Mouse (Mus musculus) midbrain, postnatal 0 days (tissue): ENCODE results near the gene Gpr174. TPM values are rescaled to one million over a fixed set of nuclear protein-coding genes. Genes with fewer than 3 reads are reported as not detected.

Source experiments
- ATAC-seq: fragments of 200-750 bp; cut with Nextera tagmentation; 2 replicates; pipeline ENCODE4 v1.8.0; 2017; ENCODE audit warnings: moderate number of reproducible peaks, mild to moderate bottlenecking, moderate TSS enrichment, moderate library complexity; ENCODE audit not compliant: low FRiP score
- DNase-seq: peaks from one replicate; pipeline ENCODE4 v3.0.0-alpha.2; 2015; ENCODE audit warnings: low spot score
- H3K27ac ChIP-seq: fragments of 300-500 bp; sonication (generic); 2 replicates; pipeline ENCODE4 v1.5.1; 2014; ENCODE audit warnings: low read depth, mild to moderate bottlenecking, low read length, mixed read lengths
- H3K27me3 ChIP-seq: fragments of 300-500 bp; sonication (generic); 2 replicates; pipeline ENCODE4 v1.6.1; 2014; ENCODE audit warnings: low read length, control low read depth, mixed read lengths; ENCODE audit not compliant: insufficient read depth
- H3K36me3 ChIP-seq: fragments of 300-500 bp; sonication (generic); 2 replicates; pipeline ENCODE4 v1.6.1; 2014; ENCODE audit warnings: low read length, control low read depth, mixed read lengths; ENCODE audit not compliant: insufficient read depth
- H3K4me1 ChIP-seq: fragments of 300-500 bp; sonication (generic); 2 replicates; pipeline ENCODE4 v1.6.1; 2014; ENCODE audit warnings: mild to moderate bottlenecking, control low read depth, antibody characterized with exemption, low read length, mixed read lengths; ENCODE audit not compliant: insufficient read depth
- H3K4me2 ChIP-seq: fragments of 300-500 bp; sonication (generic); 2 replicates; pipeline ENCODE4 v1.6.1; 2014; ENCODE audit warnings: low read depth, mild to moderate bottlenecking, low read length, mixed read lengths; ENCODE audit not compliant: poor library complexity, severe bottlenecking
- H3K4me3 ChIP-seq: fragments of 300-500 bp; sonication (generic); 2 replicates; pipeline ENCODE4 v1.5.1; 2014; ENCODE audit warnings: low read depth, mild to moderate bottlenecking, low read length, moderate library complexity
- H3K9ac ChIP-seq: fragments of 300-500 bp; sonication (generic); replicated peaks from 2 replicates; pipeline ENCODE4 v1.6.1; 2014; ENCODE audit warnings: mild to moderate bottlenecking, low read length, moderate library complexity, mixed read lengths; ENCODE audit not compliant: poor library complexity, severe bottlenecking
- H3K9me3 ChIP-seq: fragments of 300-500 bp; sonication (generic); 2 replicates; pipeline ENCODE4 v1.6.1; 2016; ENCODE audit warnings: low read length, control low read depth
- CTCF ChIP-seq: IDR thresholded peaks from 2 replicates; pipeline ENCODE4 v1.5.1; 2016; ENCODE audit warnings: antibody characterized with exemption, mild to moderate bottlenecking
- WGBS: fragments of 180-500 bp; shearing (Covaris S2); extraction: QIAGEN DNeasy Blood & Tissue Kit; methylation state at CpG from one replicate; pipeline ENCODE4 v1.1.7; 2014; 5-methylcytosine and 5-hydroxymethylcytosine counted together
- polyA plus RNA-seq: library from polyadenylated mRNA; unstranded; fragments of >200 nt; fragmentation: Nextera tagmentation; extraction: Ambion mirVana; gene quantifications from 2 replicates; pipeline ENCODE4 v1.2.1, GENCODE M21; 2015
- total RNA-seq: library from RNA; depleted of rRNA; stranded (reverse); fragments of >200 nt; gene quantifications from 2 replicates; pipeline ENCODE4 v1.2.3, GENCODE M21; 2014; rRNA removed

The Gpr174 gene
- total and polyA plus RNA-seq, 2 experiments from 2014 or later = 0.05 TPM; not detected in 1

GRCm38 (mm10) chrX:107306492-107306891 is 50.8 kb downstream of the Gpr174 start:
- no peak overlapping the region for H3K4me3 ChIP-seq
- H3K4me1 ChIP-seq = no peaks in the 10 kb centered on the region
- no peak for DNase-seq
- H3K27me3 ChIP-seq = no peaks in the 10 kb centered on the region
- no peaks in the 10 kb centered on the region for H3K36me3 ChIP-seq
- H3K27ac ChIP-seq = no peak overlapping the region
- no peak for ATAC-seq
- no peaks in the 10 kb centered on the region for H3K9me3 ChIP-seq
- H3K4me2 ChIP-seq = no peak overlapping the region
- no peak overlapping the region for H3K9ac ChIP-seq
- TF ChIP-seq CTCF = peak; percentile 20; the same call in 1 of the 2 replicates

DNA sequence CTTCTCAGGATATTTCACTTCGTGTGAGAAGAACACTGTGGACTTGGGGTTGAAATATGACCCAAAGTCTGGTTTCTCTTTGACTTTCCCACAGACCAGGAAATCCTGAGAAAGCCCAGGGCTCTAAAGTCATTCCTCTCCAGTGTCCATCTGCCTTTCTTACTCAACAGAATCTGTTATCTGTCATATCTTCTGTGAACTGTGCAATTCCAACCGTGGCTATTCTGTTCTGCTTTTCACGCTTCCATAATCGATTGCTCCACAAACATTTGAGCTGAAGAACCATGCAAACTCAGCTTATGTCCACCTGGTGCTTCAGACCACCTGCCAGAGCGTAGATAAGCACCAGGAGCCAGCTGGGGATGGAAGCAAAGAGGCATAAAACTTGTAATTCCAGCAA is 56.9 kb downstream of the Gpr174 start:
- no peaks in the 10 kb centered on the region for H3K36me3 ChIP-seq

GRCm38 (mm10) chrX:107325697-107326381 is 70.2 kb downstream of the Gpr174 start:
- no peak overlapping the region for H3K4me3 ChIP-seq
- DNase-seq = no peak
- no peak overlapping the region for H3K4me2 ChIP-seq
- no peak overlapping the region for H3K27ac ChIP-seq
- H3K27me3 ChIP-seq = no peaks in the 10 kb centered on the region
- ATAC-seq = no peak
- H3K36me3 ChIP-seq = no peaks in the 10 kb centered on the region
- no peak for TF ChIP-seq CTCF
- 94% methylated on average over 8 of the region's 8 CpGs for WGBS
- no peaks in the 10 kb centered on the region for H3K4me1 ChIP-seq
- no peak overlapping the region for H3K9ac ChIP-seq
- no peaks in the 10 kb centered on the region for H3K9me3 ChIP-seq

More for the DNA sequence above, 56.9 kb downstream of the Gpr174 start:
- TF ChIP-seq CTCF = no peak
- Histone ChIP-seq H3K27ac (no peak overlapping the region), H3K9me3 (no peaks in the 10 kb centered on the region), H3K27me3 (no peaks in the 10 kb centered on the region), H3K9ac (no peak overlapping the region), H3K4me2 (no peak overlapping the region), H3K4me3 (no peak overlapping the region), H3K4me1 (no peaks in the 10 kb centered on the region)
- no peak for ATAC-seq
- DNase-seq = no peak
- 54% methylated on average over 5 of the region's 5 CpGs for WGBS

DNA sequence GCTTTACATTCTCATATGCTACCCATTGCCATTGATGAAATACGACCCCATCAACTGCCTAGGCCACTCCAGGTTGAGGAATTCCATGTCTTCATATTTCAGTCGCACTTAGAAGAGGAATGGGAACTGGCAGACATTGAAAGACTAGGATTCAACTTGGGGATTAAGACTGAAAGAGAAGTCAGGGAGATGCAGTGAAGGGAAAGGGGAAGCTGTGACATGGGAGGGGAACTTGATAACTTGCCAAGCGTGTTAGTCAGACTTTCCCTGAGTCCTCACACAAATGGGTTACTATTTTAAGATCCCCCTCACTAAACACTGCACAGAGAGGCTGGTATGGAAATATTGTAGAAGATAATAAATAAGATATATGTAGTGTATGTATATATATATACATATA is 74.2 kb downstream of the Gpr174 start:
- Histone ChIP-seq H3K4me1 (no peaks in the 10 kb centered on the region), H3K9me3 (no peaks in the 10 kb centered on the region), H3K27ac (no peak overlapping the region), H3K27me3 (no peaks in the 10 kb centered on the region), H3K4me3 (no peak overlapping the region), H3K36me3 (no peaks in the 10 kb centered on the region), H3K4me2 (no peak overlapping the region), H3K9ac (no peak overlapping the region)
- TF ChIP-seq CTCF = no peak
- no peak for ATAC-seq
- 83% methylated on average over 3 of the region's 3 CpGs for WGBS
- no peak for DNase-seq

- ATAC-seq (no peak), DNase-seq (no peak)
- no peak for TF ChIP-seq CTCF
- 87% methylated on average over 1 of the region's 1 CpGs for WGBS
- Histone ChIP-seq H3K27me3 (no peaks in the 10 kb centered on the region), H3K9me3 (no peaks in the 10 kb centered on the region), H3K27ac (no peak overlapping the region), H3K9ac (no peak overlapping the region), H3K36me3 (no peaks in the 10 kb centered on the region), H3K4me2 (no peak overlapping the region), H3K4me1 (no peaks in the 10 kb centered on the region), H3K4me3 (no peak overlapping the region)
These were observed 80.9 kb downstream of the Gpr174 start for GRCm38 (mm10) chrX:107336609-107337008.

GRCm38 (mm10) chrX:107341980-107342379 is 86.3 kb downstream of the Gpr174 start:
- no peak overlapping the region for H3K4me2 ChIP-seq
- no peaks in the 10 kb centered on the region for H3K27me3 ChIP-seq
- no peaks in the 10 kb centered on the region for H3K4me1 ChIP-seq
- no peak for ATAC-seq
- H3K27ac ChIP-seq = no peak overlapping the region
- no peak for TF ChIP-seq CTCF
- DNase-seq = no peak
- no peaks in the 10 kb centered on the region for H3K9me3 ChIP-seq
- H3K9ac ChIP-seq = no peak overlapping the region
- H3K36me3 ChIP-seq = no peaks in the 10 kb centered on the region
- 63% methylated on average over 3 of the region's 3 CpGs for WGBS
- H3K4me3 ChIP-seq = no peak overlapping the region

Other genes starting within 250 kb of the Gpr174 start
- gene P2ry10, start 167.4 kb upstream of the Gpr174 start, total RNA-seq = 0.33 and 0.60 TPM in 2 replicates
- gene P2ry10, start 167.4 kb upstream of the Gpr174 start, polyA plus RNA-seq = not detected in 2 replicates
- 0.71 and 2.4 TPM in 2 replicates for gene P2ry10b, start 107.0 kb upstream of the Gpr174 start, total RNA-seq
- 0.42 TPM in 2 replicates for gene P2ry10b, start 107.0 kb upstream of the Gpr174 start, polyA plus RNA-seq
- gene Itm2a, start 147.5 kb downstream of the Gpr174 start, total RNA-seq = 43.7 and 59.5 TPM in 2 replicates
- gene Itm2a, start 147.5 kb downstream of the Gpr174 start, polyA plus RNA-seq = 168 and 170 TPM in 2 replicates